Mouse (Mus musculus) spleen, adult 2 months (tissue): ENCODE data around the gene Neurl4.

ENCODE experiments used
- CTCF ChIP-seq: fragments of 200-500 bp; IDR thresholded peaks from 2 replicates; pipeline ENCODE4 v1.5.1; 2011; ENCODE audit warnings: mild to moderate bottlenecking, inconsistent platforms; ENCODE audit not compliant: insufficient read depth, insufficient read length, insufficient replicate concordance; ENCODE audit errors: extremely low read depth
- POLR2A ChIP-seq: fragments of 200-500 bp; IDR thresholded peaks from 2 replicates; pipeline ENCODE4 v1.6.1; 2011; ENCODE audit warnings: low read depth, low read length, inconsistent platforms

- TF ChIP-seq POLR2A (no peak), CTCF (no peak)
Observed at GRCm38 (mm10) chr11:69934681-69935080, 33.8 kb downstream of the Neurl4 start.
